Mouse (Mus musculus) thymus, adult 2 months (tissue): ENCODE measurements around the gene Cipc. TPM values are rescaled to one million over a fixed set of nuclear protein-coding genes. Genes with fewer than 3 reads are reported as not detected.

Experiments used
- DNase-seq: peaks from one replicate; pipeline ENCODE4 v3.0.0; 2021
- H3K27ac ChIP-seq: fragments of 200-500 bp; 2 replicates; pipeline ENCODE4 v1.5.1; 2012; ENCODE audit warnings: low read length, control low read depth; ENCODE audit not compliant: control insufficient read depth, insufficient read depth
- H3K27me3 ChIP-seq: fragments of 200-500 bp; 2 replicates; pipeline ENCODE4 v1.6.1; 2012; ENCODE audit warnings: mild to moderate bottlenecking, low read length, moderate library complexity, mixed read lengths; ENCODE audit not compliant: control insufficient read depth, insufficient read depth
- H3K36me3 ChIP-seq: fragments of 200-500 bp; 2 replicates; pipeline ENCODE4 v1.6.1; 2012; ENCODE audit warnings: mild to moderate bottlenecking, low read length, moderate library complexity; ENCODE audit not compliant: control insufficient read depth, insufficient read depth
- H3K4me1 ChIP-seq: fragments of 200-500 bp; replicated peaks from 2 replicates; pipeline ENCODE4 v1.6.1; 2012; ENCODE audit warnings: low read length; ENCODE audit not compliant: control insufficient read depth, insufficient read depth
- H3K4me3 ChIP-seq: fragments of 200-500 bp; 2 replicates; pipeline ENCODE4 v1.5.1; 2012; ENCODE audit warnings: mild to moderate bottlenecking, low read length, control low read depth, moderate library complexity; ENCODE audit not compliant: control insufficient read depth, insufficient read depth
- CTCF ChIP-seq: fragments of 200-500 bp; IDR thresholded peaks from 2 replicates; pipeline ENCODE4 v1.5.1; 2012; ENCODE audit warnings: mild to moderate bottlenecking, control low read depth, low read length, moderate library complexity, borderline replicate concordance; ENCODE audit not compliant: control insufficient read depth, poor library complexity, insufficient read depth; ENCODE audit errors: extremely low read depth
- POLR2A ChIP-seq: fragments of 200-500 bp; IDR thresholded peaks from 2 replicates; pipeline ENCODE4 v1.6.1; 2012; ENCODE audit warnings: mild to moderate bottlenecking, low read length, control low read depth, moderate library complexity; ENCODE audit not compliant: control insufficient read depth, poor library complexity, insufficient read depth; ENCODE audit errors: extremely low read depth
- WGBS: fragments of 180-500 bp; shearing (Covaris S2); methylation state at CpG from one replicate; pipeline ENCODE4 v1.1.7; 2018; 5-methylcytosine and 5-hydroxymethylcytosine counted together
- polyA plus RNA-seq: library from polyadenylated mRNA; depleted of rRNA; stranded (reverse); fragments of >200 nt; gene quantifications from 2 replicates; pipeline ENCODE4 v1.2.3, GENCODE M21; 2012; rRNA removed

Gene Cipc
- 43.8 and 56.5 TPM in 2 replicates for polyA plus RNA-seq

DNA sequence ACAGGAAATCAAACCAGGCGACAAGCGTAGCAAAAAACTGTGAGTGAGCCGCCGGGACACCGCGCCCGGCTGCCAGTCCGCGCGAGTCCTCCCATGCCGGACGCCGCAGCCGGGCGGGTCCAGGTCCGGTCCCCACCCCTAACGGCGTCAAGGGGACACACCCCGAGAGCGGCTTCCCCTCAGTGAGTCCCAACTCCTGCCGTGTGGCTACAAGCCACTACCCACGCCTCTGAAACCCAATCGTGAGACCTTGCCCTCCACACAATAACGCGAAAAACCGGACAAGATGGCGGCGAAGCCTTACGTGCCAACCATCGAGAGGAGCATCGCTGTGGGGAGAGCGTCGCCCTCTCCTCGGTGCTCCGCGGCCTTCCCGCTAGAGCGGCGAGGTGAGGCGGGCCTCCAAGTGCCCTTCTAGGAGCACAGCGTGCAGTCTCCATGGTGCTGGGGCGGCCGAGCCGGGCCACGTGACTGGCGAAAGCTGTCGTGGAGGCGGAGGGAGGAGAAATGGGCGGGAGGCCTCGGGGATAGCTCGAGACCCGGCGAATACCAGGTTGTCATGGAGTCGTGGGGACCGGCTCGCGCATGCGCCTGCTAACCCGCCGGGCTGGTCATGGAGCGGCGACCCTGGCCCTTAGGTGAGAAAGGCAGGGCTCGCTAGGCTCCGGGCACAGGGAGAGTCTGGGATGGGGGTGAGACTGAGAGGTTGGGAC lies at the start of gene Cipc:
Cipc (plus strand) TSS at position 182 of the 713 bp plus-strand sequence.
- DNase-seq, result peak; percentile 97
- no peaks in the 10 kb centered on the region for H3K36me3 ChIP-seq
- TF ChIP-seq CTCF, result peak; percentile 67; the same call in 1 of the 2 replicates
- peak; percentile 85 for TF ChIP-seq POLR2A
- no peaks in the 10 kb centered on the region for H3K27me3 ChIP-seq
- peak within 1 kb of the TSS; percentile 67 for H3K27ac ChIP-seq
- H3K4me1 ChIP-seq, result peaks cover 28% of the 10 kb centered on the region
- H3K4me3 ChIP-seq, result peak within 1 kb of the TSS; percentile 72
- under 1% methylated on average over 64 of the region's 64 CpGs for WGBS

DNA sequence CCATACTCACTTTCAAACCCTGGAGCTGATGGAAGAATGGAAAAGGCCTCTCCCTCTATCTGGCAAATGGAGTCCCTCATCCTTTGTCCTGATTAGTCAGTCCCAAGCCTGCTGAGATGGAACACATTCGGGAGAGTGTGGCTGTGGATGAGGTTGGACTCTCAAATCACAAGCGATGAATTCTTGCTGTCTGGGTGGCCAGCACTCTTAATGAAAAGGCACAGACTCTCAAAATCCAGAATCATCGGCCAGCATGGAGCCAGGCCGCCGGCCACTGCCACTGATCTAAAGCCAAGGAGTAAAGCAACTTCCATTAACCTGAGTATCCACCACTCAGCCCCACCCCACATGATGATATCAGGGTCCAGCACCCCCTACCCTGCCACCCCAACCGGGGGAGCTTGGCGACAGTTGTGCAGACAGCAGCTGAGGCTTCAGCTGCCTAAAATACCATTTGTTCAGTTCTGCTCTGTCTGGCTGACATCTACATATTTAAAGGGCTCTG lies 49.0 kb upstream of the Cipc start:
- Histone ChIP-seq H3K36me3 (no peaks in the 10 kb centered on the region), H3K27ac (no peak overlapping the region; the same call in 1 of the 2 replicates), H3K4me1 (peaks cover 45% of the 10 kb centered on the region), H3K27me3 (no peaks in the 10 kb centered on the region), H3K4me3 (no peak overlapping the region)
- no peak for TF ChIP-seq CTCF
- no peak for TF ChIP-seq POLR2A
- no peak for DNase-seq
- 92% methylated on average over 7 of the region's 7 CpGs for WGBS

DNA sequence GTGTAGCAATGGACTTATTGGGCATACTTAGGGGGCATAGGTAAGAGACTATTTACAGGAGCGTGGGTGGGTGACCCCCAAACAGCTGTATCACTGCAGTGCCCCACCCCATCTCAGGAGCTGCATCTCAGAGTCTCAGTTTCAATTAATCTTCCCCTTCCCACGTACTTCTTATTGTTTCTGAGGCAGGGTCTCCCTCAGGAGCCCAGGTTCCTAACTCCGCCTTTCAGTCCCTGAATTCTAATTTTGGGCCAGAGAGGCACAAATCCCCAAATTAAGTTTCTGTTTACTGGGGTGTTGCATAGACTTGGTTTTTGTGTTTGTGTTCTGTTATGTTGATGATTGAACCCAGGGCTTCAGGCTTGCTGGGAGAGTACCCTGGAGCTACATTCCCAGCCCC lies 48.4 kb upstream of the Cipc start:
- TF ChIP-seq POLR2A, result no peak
- no peak for TF ChIP-seq CTCF
- no peak overlapping the region for H3K4me3 ChIP-seq
- 94% methylated on average over 3 of the region's 3 CpGs for WGBS
- no peak overlapping the region; the same call in 1 of the 2 replicates for H3K27ac ChIP-seq
- peaks cover 40% of the 10 kb centered on the region for H3K4me1 ChIP-seq
- no peaks in the 10 kb centered on the region for H3K27me3 ChIP-seq
- no peaks in the 10 kb centered on the region for H3K36me3 ChIP-seq
- DNase-seq, result no peak

DNA sequence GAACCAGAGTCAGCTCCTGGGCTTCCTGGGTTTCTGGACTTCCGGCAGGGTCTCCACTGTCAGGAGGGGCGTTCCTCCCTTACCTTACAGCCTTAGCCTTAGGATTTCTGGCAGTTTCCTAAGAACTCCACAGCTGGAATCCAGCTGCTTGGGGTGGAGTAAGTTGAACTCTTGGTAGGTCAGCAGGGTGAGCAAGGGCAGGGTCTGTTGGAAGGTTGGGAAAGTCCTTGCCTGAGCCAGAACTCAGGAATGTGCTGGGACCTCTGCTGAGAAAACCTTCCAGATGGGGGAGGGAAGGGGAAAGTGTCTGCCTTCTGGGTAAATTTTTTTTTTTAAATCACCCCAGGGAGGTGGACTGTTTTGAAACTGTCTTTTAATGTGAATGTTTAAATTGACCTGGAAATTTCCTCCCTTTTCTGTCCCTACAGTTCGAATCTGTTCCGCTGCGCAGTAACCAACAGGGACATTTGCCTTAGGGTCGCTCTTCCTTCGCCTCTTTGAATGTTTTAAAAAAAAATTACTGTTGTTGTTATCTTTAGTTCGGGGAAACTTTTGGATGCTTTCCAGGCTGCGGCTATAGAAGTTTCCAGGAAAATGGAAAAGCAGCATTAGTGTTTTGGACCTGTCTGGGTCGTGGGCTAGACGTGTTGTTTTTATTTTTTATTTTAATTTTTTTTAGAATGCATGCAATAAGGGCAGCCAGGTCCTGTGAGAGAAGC lies 47.2 kb upstream of the Cipc start:
- no peak for DNase-seq
- H3K4me1 ChIP-seq, result peaks cover 36% of the 10 kb centered on the region
- TF ChIP-seq CTCF, result no peak
- TF ChIP-seq POLR2A, result no peak
- no peaks in the 10 kb centered on the region for H3K27me3 ChIP-seq
- H3K4me3 ChIP-seq, result no peak overlapping the region
- no peaks in the 10 kb centered on the region for H3K36me3 ChIP-seq
- 90% methylated on average over 11 of the region's 11 CpGs for WGBS
- H3K27ac ChIP-seq, result no peak overlapping the region

DNA sequence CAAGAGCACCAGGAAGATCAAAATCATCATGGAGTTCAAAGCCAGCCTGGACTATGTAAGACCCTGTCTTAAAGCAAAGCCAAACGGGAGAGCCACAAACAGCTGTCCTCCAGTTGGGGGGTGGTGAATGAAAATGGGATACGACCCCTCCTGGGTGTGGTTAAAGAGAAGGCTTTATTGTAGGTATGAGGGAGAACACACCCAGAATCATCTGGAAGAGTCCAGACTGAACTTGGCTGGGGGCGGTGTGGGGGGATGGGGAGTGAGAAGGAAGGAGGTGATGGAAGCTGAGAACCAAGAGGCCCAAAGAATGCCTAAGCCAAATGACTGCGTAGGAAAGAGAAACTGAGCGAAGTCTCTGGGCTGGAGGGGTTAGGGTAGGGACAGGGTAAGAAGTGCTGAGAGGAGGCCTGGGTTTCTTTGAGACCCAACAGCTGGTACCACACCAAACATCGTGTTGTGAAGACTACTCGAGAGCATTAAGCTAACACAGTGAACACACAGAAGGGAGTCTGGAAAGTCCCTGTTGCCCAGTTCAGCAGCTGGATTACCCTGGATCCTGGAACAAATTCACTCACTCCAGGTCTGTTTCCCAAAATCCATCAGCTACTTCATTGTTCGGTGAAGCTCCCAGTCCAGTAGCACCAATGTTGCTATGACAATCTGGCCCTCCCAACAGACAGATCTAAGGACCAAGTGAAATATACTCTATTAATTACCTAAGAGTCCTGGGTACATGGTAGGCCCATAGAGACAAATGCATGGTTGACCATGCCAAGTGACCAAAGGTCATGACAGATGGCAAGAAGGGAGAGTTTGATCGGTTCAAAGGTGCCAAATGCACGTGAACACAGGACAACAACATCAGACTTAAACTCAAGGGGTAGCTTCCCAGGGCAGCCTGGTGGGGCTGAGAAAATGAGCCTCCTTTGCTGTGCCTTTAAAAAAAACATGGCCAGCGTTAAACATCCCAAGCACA lies 42.7 kb upstream of the Cipc start:
- TF ChIP-seq CTCF (no peak), POLR2A (no peak)
- no peak overlapping the region for H3K4me3 ChIP-seq
- H3K36me3 ChIP-seq, result no peaks in the 10 kb centered on the region
- WGBS, result 93% methylated on average over 11 of the region's 11 CpGs
- no peaks in the 10 kb centered on the region for H3K27me3 ChIP-seq
- peaks cover 18% of the 10 kb centered on the region for H3K4me1 ChIP-seq
- no peak overlapping the region for H3K27ac ChIP-seq
- DNase-seq, result no peak
